In the genomic region with DNA sequence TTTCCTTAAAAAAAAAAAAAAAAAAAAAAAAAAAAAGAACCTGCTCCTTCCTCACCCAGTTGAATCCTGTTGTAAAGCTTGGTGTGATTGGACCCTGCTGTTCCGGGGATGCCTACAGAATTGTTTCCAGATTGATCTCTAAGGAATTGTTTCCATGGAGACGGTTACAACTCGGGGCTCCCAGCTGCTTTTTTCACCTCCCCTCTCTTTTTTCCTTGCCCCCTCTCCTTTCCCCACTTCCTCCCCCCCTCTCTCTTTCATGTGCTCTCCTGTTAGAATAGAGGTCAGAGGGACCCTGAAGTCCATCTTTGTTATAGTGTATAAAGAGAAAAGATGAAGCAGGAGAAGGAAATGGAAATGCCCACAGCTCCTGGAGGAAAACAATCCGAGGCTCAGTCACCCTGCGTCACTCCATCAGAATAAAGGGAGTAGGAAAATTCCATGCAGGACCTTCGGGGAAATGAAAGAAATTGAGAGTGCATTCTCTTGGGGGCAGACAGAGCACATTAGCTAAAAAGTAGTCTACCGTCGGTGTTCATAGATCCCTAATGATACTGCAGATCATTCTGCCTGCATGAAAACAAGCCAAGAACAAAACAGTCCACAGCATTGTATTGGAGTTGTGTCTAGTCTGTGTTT, we compare ENCODE assay signal across 9 mouse cellular contexts. TPM values are rescaled to one million over a fixed set of nuclear protein-coding genes. Genes with fewer than 3 reads are reported as not detected.
DNase-seq lines count a peak whose midpoint lies in the region; ATAC-seq and TF ChIP-seq lines count a peak whose summit lies in the region.
"Had no signal": no experiment of that assay in that cellular context is flagged by ENCODE, and none has a peak within 500 bp of the region (broad histone marks: within the 10 kb centered on the region; RNA-seq: fewer than 3 reads in every experiment).

No protein-coding gene starts in this region.

- no peak overlapping the region for H3K4me3 ChIP-seq in kidney, postnatal 0 days (replicated peaks; ENCODE audit: low read depth, low read length)
- peak overlapping the region; percentile 97 for H3K4me3 ChIP-seq in forebrain, embryonic 10.5 days
- 0 out of 2 replicates have a peak overlapping the region, but pooled peaks have one; percentile 1 for H3K4me3 ChIP-seq in limb, embryonic 10.5 days
- peak overlapping the region; percentile 2; the same call in 1 of the 2 replicates for H3K4me3 ChIP-seq in neural tube, embryonic 14.5 days (ENCODE audit: low read depth, low read length)

- no peaks in the 10 kb centered on the region for H3K9me3 ChIP-seq in kidney, postnatal 0 days (replicated peaks; ENCODE audit: low read length)
- H3K9me3 ChIP-seq in forebrain, embryonic 10.5 days: no peaks in the 10 kb centered on the region
- H3K9me3 ChIP-seq in limb, embryonic 10.5 days (replicated peaks): no peaks in the 10 kb centered on the region
- H3K9me3 ChIP-seq in neural tube, embryonic 14.5 days (ENCODE audit: control insufficient read depth, low read length): no peaks in the 10 kb centered on the region

- 25% methylated on average over 8 of the region's 8 CpGs for WGBS in kidney, postnatal 0 days
- WGBS in forebrain, embryonic 10.5 days: 9% methylated on average over 8 of the region's 8 CpGs
- 51% methylated on average over 8 of the region's 8 CpGs for WGBS in limb, embryonic 10.5 days
- 7% methylated on average over 8 of the region's 8 CpGs for whole genome bisulfite sequencing in neural tube, embryonic 14.5 days

- H3K36me3 ChIP-seq in kidney, postnatal 0 days (ENCODE audit: insufficient read depth, low read length): no peaks in the 10 kb centered on the region
- H3K36me3 ChIP-seq in forebrain, embryonic 10.5 days (replicated peaks): 0 out of 2 replicates have a peak, but pooled peaks cover under 1% of the 10 kb centered on the region
- H3K36me3 ChIP-seq in limb, embryonic 10.5 days: no peaks in the 10 kb centered on the region
- H3K36me3 ChIP-seq in neural tube, embryonic 14.5 days (ENCODE audit: control insufficient read depth, insufficient read depth, low read length): no peaks in the 10 kb centered on the region

- no peak overlapping the region for H3K9ac ChIP-seq in kidney, postnatal 0 days (ENCODE audit: low read depth, low read length)
- H3K9ac ChIP-seq in neural tube, embryonic 14.5 days (replicated peaks; ENCODE audit: low read depth, low read length): no peak overlapping the region

- DNase-seq in kidney, postnatal 0 days (ENCODE audit: low spot score): peak; percentile 37
- DNase-seq in kidney, postnatal 14 days: no peak
- peak; percentile 72 for DNase-seq in forebrain, embryonic 10.5 days (ENCODE audit: extremely low spot score, low spot score)
- DNase-seq in limb, embryonic 10.5 days (ENCODE audit: low spot score): peak; percentile 38
- DNase-seq in urinary bladder, adult 2 months (ENCODE audit: low spot score): no peak
- DNase-seq in thymus, postnatal 36 days: no peak
- DNase-seq in cerebellum, adult 11 months: no peak
- DNase-seq: heart, adult 18-20 months had no signal

- H3K4me1 ChIP-seq in kidney, postnatal 0 days (replicated peaks; ENCODE audit: insufficient read depth, low read length): 0 out of 2 replicates have a peak, but pooled peaks cover 18% of the 10 kb centered on the region
- H3K4me1 ChIP-seq in forebrain, embryonic 10.5 days: peaks cover 56% of the 10 kb centered on the region
- peaks cover 40% of the 10 kb centered on the region for H3K4me1 ChIP-seq in limb, embryonic 10.5 days
- H3K4me1 ChIP-seq in neural tube, embryonic 14.5 days (ENCODE audit: control insufficient read depth, insufficient read depth, low read length): peaks cover 26% of the 10 kb centered on the region

- H3K27ac ChIP-seq in kidney, postnatal 0 days: peak overlapping the region; percentile 64
- H3K27ac ChIP-seq in forebrain, embryonic 10.5 days: peak overlapping the region; percentile 100
- H3K27ac ChIP-seq in limb, embryonic 10.5 days: peak overlapping the region; percentile 42; the same call in 1 of the 2 replicates
- peak overlapping the region; percentile 100 for H3K27ac ChIP-seq in neural tube, embryonic 14.5 days (ENCODE audit: low read depth, low read length)

- H3K4me2 ChIP-seq in kidney, postnatal 0 days (ENCODE audit: low read length): no peak overlapping the region
- peak overlapping the region; percentile 74 for H3K4me2 ChIP-seq in neural tube, embryonic 14.5 days (ENCODE audit: low read depth, low read length)

- no peak for TF ChIP-seq CTCF in kidney, postnatal 0 days (IDR thresholded peaks at IDR 0.05; ENCODE audit: low read depth)

- no peak for ATAC-seq in kidney, postnatal 0 days (replicated peaks; ENCODE audit: low FRiP score, low read depth)
- no peak for ATAC-seq in neural tube, embryonic 14.5 days (ENCODE audit: low read depth)

- H3K27me3 ChIP-seq in kidney, postnatal 0 days (ENCODE audit: insufficient read depth, low read length): no peaks in the 10 kb centered on the region
- H3K27me3 ChIP-seq in forebrain, embryonic 10.5 days (ENCODE audit: poor library complexity, severe bottlenecking): no peaks in the 10 kb centered on the region
- no peaks in the 10 kb centered on the region for H3K27me3 ChIP-seq in limb, embryonic 10.5 days (ENCODE audit: low read depth, poor library complexity, severe bottlenecking)
- no peaks in the 10 kb centered on the region for H3K27me3 ChIP-seq in neural tube, embryonic 14.5 days (ENCODE audit: control insufficient read depth, insufficient read depth, low read length)

RNA-seq across cellular contexts. Expression of gene Pbld2, which starts 2.2 kb away (rescaled TPM):
- polyA plus RNA-seq in kidney, postnatal 0 days (2015; fragmentation: Nextera tagmentation; extraction: Ambion mirVana): 11.6 and 12.6 TPM in 2 replicates
- polyA plus RNA-seq in forebrain, embryonic 10.5 days (2016; fragmentation: Nextera tagmentation; extraction: Ambion mirVana): 0.76 and 0.93 TPM in 2 replicates
- 0.94 and 1.1 TPM in 2 replicates for polyA plus RNA-seq in limb, embryonic 10.5 days (2016; fragmentation: Nextera tagmentation; extraction: Ambion mirVana)
- polyA plus RNA-seq in neural tube, embryonic 14.5 days (2014; fragmentation: Nextera tagmentation; extraction: Ambion mirVana): 0.70 and 0.73 TPM in 2 replicates
- 3.6 and 4.7 TPM in 2 replicates for polyA plus RNA-seq in urinary bladder, adult 2 months (2012; rRNA removed)

RNA-seq across cellular contexts. Expression of gene Hnrnph3, which starts 2.3 kb away (rescaled TPM):
- polyA plus RNA-seq in kidney, postnatal 0 days (2015; fragmentation: Nextera tagmentation; extraction: Ambion mirVana): 56.7 and 57.8 TPM in 2 replicates
- polyA plus RNA-seq in forebrain, embryonic 10.5 days (2016; fragmentation: Nextera tagmentation; extraction: Ambion mirVana): 218 and 221 TPM in 2 replicates
- polyA plus RNA-seq in limb, embryonic 10.5 days (2016; fragmentation: Nextera tagmentation; extraction: Ambion mirVana): 162 and 170 TPM in 2 replicates
- 95.6 and 112 TPM in 2 replicates for polyA plus RNA-seq in neural tube, embryonic 14.5 days (2014; fragmentation: Nextera tagmentation; extraction: Ambion mirVana)
- 55.0 and 73.1 TPM in 2 replicates for polyA plus RNA-seq in urinary bladder, adult 2 months (2012; rRNA removed)

RNA-seq across cellular contexts. Expression of gene Pbld1, which starts 33.7 kb away (rescaled TPM):
- 13.7 and 16.0 TPM in 2 replicates for polyA plus RNA-seq in kidney, postnatal 0 days (2015; fragmentation: Nextera tagmentation; extraction: Ambion mirVana)
- 1.5 and 1.8 TPM in 2 replicates for polyA plus RNA-seq in forebrain, embryonic 10.5 days (2016; fragmentation: Nextera tagmentation; extraction: Ambion mirVana)
- polyA plus RNA-seq in limb, embryonic 10.5 days (2016; fragmentation: Nextera tagmentation; extraction: Ambion mirVana): 1.9 and 2.4 TPM in 2 replicates
- polyA plus RNA-seq in neural tube, embryonic 14.5 days (2014; fragmentation: Nextera tagmentation; extraction: Ambion mirVana): 0.46 and 0.83 TPM in 2 replicates
- polyA plus RNA-seq in urinary bladder, adult 2 months (2012; rRNA removed): 4.4 and 4.6 TPM in 2 replicates

RNA-seq across cellular contexts. Expression of gene Rufy2, which starts 46.3 kb away (rescaled TPM):
- 20.8 and 21.5 TPM in 2 replicates for polyA plus RNA-seq in kidney, postnatal 0 days (2015; fragmentation: Nextera tagmentation; extraction: Ambion mirVana)
- polyA plus RNA-seq in forebrain, embryonic 10.5 days (2016; fragmentation: Nextera tagmentation; extraction: Ambion mirVana): 26.5 and 28.7 TPM in 2 replicates
- 20.5 and 23.9 TPM in 2 replicates for polyA plus RNA-seq in limb, embryonic 10.5 days (2016; fragmentation: Nextera tagmentation; extraction: Ambion mirVana)
- polyA plus RNA-seq in neural tube, embryonic 14.5 days (2014; fragmentation: Nextera tagmentation; extraction: Ambion mirVana): 63.2 and 73.0 TPM in 2 replicates
- 10.9 and 12.9 TPM in 2 replicates for polyA plus RNA-seq in urinary bladder, adult 2 months (2012; rRNA removed)

Comparison
In these comparisons a context has a peak if more than half of its experiments do, and no peak if none do; other contexts are left out.
1. DNase-seq: peak in kidney, postnatal 0 days (single experiment), forebrain, embryonic 10.5 days (single experiment) and limb, embryonic 10.5 days (single experiment); none in kidney, postnatal 14 days (single experiment), urinary bladder, adult 2 months (single experiment), thymus, postnatal 36 days (0 of 2) and cerebellum, adult 11 months (single experiment).
2. H3K27ac ChIP-seq: peak in every context shown above with its lines; median percentile 100 in forebrain, embryonic 10.5 days; 100 in neural tube, embryonic 14.5 days; 64 in kidney, postnatal 0 days; 42 in limb, embryonic 10.5 days.